Mouse (Mus musculus): ENCODE data around the gene Ip6k3. TPM values are rescaled to one million over a fixed set of nuclear protein-coding genes. Genes with fewer than 3 reads are reported as not detected.

Gene Ip6k3
- polyA plus RNA-seq, 1 experiment from 2014 or later, result 0.46 TPM

- DNase-seq (ENCODE audit: low spot score), result no peak
Measured at GRCm38 (mm10) chr17:27154256-27154655, 13.3 kb downstream of the Ip6k3 start.

- DNase-seq (ENCODE audit: low spot score), result no peak
Measured at GRCm38 (mm10) chr17:27153773-27154193, 13.8 kb downstream of the Ip6k3 start.

GRCm38 (mm10) chr17:27152976-27153723, 14.4 kb downstream of the Ip6k3 start:
- no peak for DNase-seq (ENCODE audit: low spot score)

- DNase-seq (ENCODE audit: low spot score), result peak; percentile 35
Measured at GRCm38 (mm10) chr17:27151411-27151810, 16.2 kb downstream of the Ip6k3 start.

GRCm38 (mm10) chr17:27150871-27151270, 16.7 kb downstream of the Ip6k3 start:
- DNase-seq (ENCODE audit: low spot score), result no peak

- DNase-seq (ENCODE audit: low spot score), result no peak
Measured at GRCm38 (mm10) chr17:27146323-27146923, 21.2 kb downstream of the Ip6k3 start.

- no peak for DNase-seq (ENCODE audit: low spot score)
Measured at GRCm38 (mm10) chr17:27144152-27144551, 23.4 kb downstream of the Ip6k3 start.

GRCm38 (mm10) chr17:27141971-27142450, 25.6 kb downstream of the Ip6k3 start:
- no peak for DNase-seq (ENCODE audit: low spot score)

GRCm38 (mm10) chr17:27140262-27140661, 27.3 kb downstream of the Ip6k3 start:
- DNase-seq (ENCODE audit: low spot score), result no peak

GRCm38 (mm10) chr17:27139304-27139703, 28.3 kb downstream of the Ip6k3 start:
- DNase-seq (ENCODE audit: low spot score), result no peak

GRCm38 (mm10) chr17:27138396-27138795, 29.2 kb downstream of the Ip6k3 start:
- DNase-seq (ENCODE audit: low spot score), result no peak

GRCm38 (mm10) chr17:27134715-27135114, 32.9 kb downstream of the Ip6k3 start:
- no peak for DNase-seq (ENCODE audit: low spot score)

GRCm38 (mm10) chr17:27134187-27134586, 33.4 kb downstream of the Ip6k3 start:
- DNase-seq (ENCODE audit: low spot score), result no peak

GRCm38 (mm10) chr17:27133551-27134141, 33.9 kb downstream of the Ip6k3 start, which contains the start of gene Uqcc2:
Gene Uqcc2, minus strand, starts transcription at chr17:27133916.
- DNase-seq (ENCODE audit: low spot score), result peak; percentile 98

GRCm38 (mm10) chr17:27132238-27132637, 35.4 kb downstream of the Ip6k3 start:
- no peak for DNase-seq (ENCODE audit: low spot score)

- DNase-seq (ENCODE audit: low spot score), result no peak
Measured at GRCm38 (mm10) chr17:27131240-27131665, 36.3 kb downstream of the Ip6k3 start.

- peak; percentile 75 for DNase-seq (ENCODE audit: low spot score)
Measured at GRCm38 (mm10) chr17:27130246-27130645, 37.3 kb downstream of the Ip6k3 start.

GRCm38 (mm10) chr17:27129819-27130218, 37.8 kb downstream of the Ip6k3 start:
- no peak for DNase-seq (ENCODE audit: low spot score)

GRCm38 (mm10) chr17:27129291-27129690, 38.3 kb downstream of the Ip6k3 start:
- no peak for DNase-seq (ENCODE audit: low spot score)

- no peak for DNase-seq (ENCODE audit: low spot score)
Measured at GRCm38 (mm10) chr17:27128189-27128588, 39.4 kb downstream of the Ip6k3 start.

GRCm38 (mm10) chr17:27126974-27127373, 40.6 kb downstream of the Ip6k3 start:
- DNase-seq (ENCODE audit: low spot score), result no peak

- DNase-seq (ENCODE audit: low spot score), result no peak
Measured at GRCm38 (mm10) chr17:27125669-27126202, 41.9 kb downstream of the Ip6k3 start.

All from thymus, postnatal 0 days (tissue).